Mouse (Mus musculus) bone marrow, adult 2 months (tissue): Measurements from ENCODE around the gene Elk4.

Experiments used
- CTCF ChIP-seq: fragments of 200-500 bp; IDR thresholded peaks from 2 replicates; pipeline ENCODE4 v1.5.1; 2011; ENCODE audit warnings: low read length, control low read depth; ENCODE audit not compliant: control insufficient read depth, insufficient read depth
- POLR2A ChIP-seq: fragments of 200-500 bp; IDR thresholded peaks from 2 replicates; pipeline ENCODE4 v1.6.1; 2011; ENCODE audit warnings: low read depth, mild to moderate bottlenecking, control low read depth, low read length, borderline replicate concordance; ENCODE audit not compliant: control insufficient read depth

GRCm38 (mm10) chr1:132006721-132007120 lies 686 bp upstream of the Elk4 start:
- no peak for TF ChIP-seq POLR2A
- no peak for TF ChIP-seq CTCF
